Mouse (Mus musculus): ENCODE measurements around the gene Mapkap1.

DNA sequence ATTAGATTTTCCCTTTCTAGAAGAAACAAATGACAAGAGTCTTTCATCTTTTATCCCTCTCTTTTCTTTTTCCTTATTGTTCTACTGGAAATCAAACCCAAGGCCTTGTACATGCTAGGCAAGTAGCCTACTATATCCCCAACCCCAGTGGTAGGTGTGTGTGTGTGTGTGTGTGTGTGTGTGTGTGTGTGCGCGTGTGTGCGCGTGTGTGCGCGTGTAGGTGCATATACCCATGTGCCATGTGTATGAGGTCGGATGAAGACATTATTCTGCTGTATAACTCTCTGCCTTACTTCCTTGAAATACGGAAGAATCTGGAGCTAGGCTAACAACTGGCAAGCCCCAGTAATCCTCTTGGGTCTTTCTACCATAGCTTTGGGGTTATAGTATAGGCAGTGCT is 24.1 kb downstream of the Mapkap1 start:
- TF ChIP-seq CTCF (IDR thresholded peaks at IDR 0.05; ENCODE audit: borderline replicate concordance, extremely low read depth, insufficient read depth, insufficient read length) (no peak), POLR2A (IDR thresholded peaks at IDR 0.05; ENCODE audit: borderline replicate concordance, extremely low read depth, insufficient read depth, insufficient read length, poor library complexity, severe bottlenecking) (no peak)
